Mouse (Mus musculus): Measurements from ENCODE around the gene Mpig6b.

- TF ChIP-seq POLR2A (IDR thresholded peaks at IDR 0.05; ENCODE audit: borderline replicate concordance, extremely low read depth, low read depth, low read length) (no peak), CTCF (IDR thresholded peaks at IDR 0.05; ENCODE audit: insufficient read depth, low read length) (no peak)
Observed at GRCm38 (mm10) chr17:35097164-35097655, 31.2 kb upstream of the Mpig6b start.

Measured in lung, adult 2 months (tissue).